Mouse (Mus musculus) kidney, adult 2 months (tissue): Measurements from ENCODE around the gene Vmn2r-ps130. TPM values are rescaled to one million over a fixed set of nuclear protein-coding genes. Genes with fewer than 3 reads are reported as not detected.
"Not testable (repeated sequence)": the region's sequence is repeated elsewhere in the genome, so short reads cannot be mapped to it uniquely, and the experiment has no call there.

ENCODE experiments used
- DNase-seq: peaks from one replicate; pipeline ENCODE4 v3.0.0; 2021
- H3K27ac ChIP-seq: fragments of 200-500 bp; 2 replicates; pipeline ENCODE4 v1.5.1; 2012; ENCODE audit warnings: low read depth, low read length, control low read depth, inconsistent platforms; ENCODE audit not compliant: insufficient read depth
- H3K27me3 ChIP-seq: fragments of 200-500 bp; replicated peaks from 2 replicates; pipeline ENCODE4 v1.6.1; 2012; ENCODE audit warnings: mild to moderate bottlenecking, moderate library complexity, low read length, inconsistent platforms; ENCODE audit not compliant: control insufficient read depth, insufficient read depth
- H3K36me3 ChIP-seq: fragments of 200-500 bp; 2 replicates; pipeline ENCODE4 v1.6.1; 2012; ENCODE audit warnings: mild to moderate bottlenecking, moderate library complexity, low read length, inconsistent platforms; ENCODE audit not compliant: control insufficient read depth, insufficient read depth
- H3K4me1 ChIP-seq: fragments of 200-500 bp; 2 replicates; pipeline ENCODE4 v1.6.1; 2011; ENCODE audit warnings: low read length; ENCODE audit not compliant: control insufficient read depth, insufficient read depth
- H3K4me3 ChIP-seq: fragments of 200-500 bp; 2 replicates; pipeline ENCODE4 v1.5.1; 2011; ENCODE audit warnings: mild to moderate bottlenecking, low read depth, low read length, control low read depth; ENCODE audit not compliant: insufficient read depth
- WGBS: fragments of 180-500 bp; shearing (Covaris S2); methylation state at CpG from one replicate; pipeline ENCODE4 v1.1.7; 2018; 5-methylcytosine and 5-hydroxymethylcytosine counted together
- polyA plus RNA-seq: library from polyadenylated mRNA; depleted of rRNA; stranded (reverse); fragments of >200 nt; gene quantifications from 2 replicates; pipeline ENCODE4 v1.2.3, GENCODE M21; 2012; rRNA removed

Gene Vmn2r-ps130
- not detected in 2 replicates for polyA plus RNA-seq

GRCm38 (mm10) chr17:23060866-23061265, at the start of gene Vmn2r-ps130:
Gene Vmn2r-ps130, plus strand, starts transcription at chr17:23061166.
- not testable (repeated sequence) for H3K36me3 ChIP-seq, H3K27ac ChIP-seq, DNase-seq, H3K4me3 ChIP-seq, H3K4me1 ChIP-seq, H3K27me3 ChIP-seq
- WGBS: 75% methylated on average over 1 of the region's 1 CpGs

Other genes with a start within 250 kb of the Vmn2r-ps130 start
- gene Zfp945, start 194.0 kb upstream of the Vmn2r-ps130 start, polyA plus RNA-seq: 1.7 and 2.0 TPM in 2 replicates
- gene Vmn2r113, start 118.2 kb upstream of the Vmn2r-ps130 start, polyA plus RNA-seq: not detected in 2 replicates
- 0.64 and 1.3 TPM in 2 replicates for gene Zfp40, start 132.1 kb downstream of the Vmn2r-ps130 start, polyA plus RNA-seq